Mouse (Mus musculus) C2C12 (cell line): ENCODE data around the gene CN725425.

Experiments used
- CTCF ChIP-seq: IDR thresholded peaks from one replicate; pipeline ENCODE4 v1.5.1; 2011; ENCODE audit not compliant: control insufficient read depth, insufficient read depth, insufficient read length
- FOSL1 ChIP-seq: IDR thresholded peaks from one replicate; pipeline ENCODE4 v1.8.0; 2011; ENCODE audit warnings: mild to moderate bottlenecking, low read length; ENCODE audit not compliant: poor library complexity, insufficient read depth, severe bottlenecking
- MYOG ChIP-seq: IDR thresholded peaks from one replicate; pipeline ENCODE4 v1.6.1; 2011; ENCODE audit not compliant: control insufficient read depth, insufficient read length; ENCODE audit errors: extremely low read depth

- TF ChIP-seq CTCF, result no peak
- TF ChIP-seq FOSL1, result peak; percentile 47
- TF ChIP-seq MYOG, result no peak
These were observed 46.7 kb upstream of the CN725425 start for GRCm38 (mm10) chr15:91152592-91152991.
